In genomic region chr8:82196504-82196903, GRCm38 (mm10) we compare ENCODE assay signal across 24 mouse cellular contexts.
DNase-seq lines count a peak whose midpoint lies in the region; ATAC-seq and TF ChIP-seq lines count a peak whose summit lies in the region.
"Had no signal": no experiment of that assay in that cellular context is flagged by ENCODE, and none has a peak within 500 bp of the region (broad histone marks: within the 10 kb centered on the region; RNA-seq: fewer than 3 reads in every experiment).

No protein-coding gene starts in this region.

- 59% methylated on average over 3 of the region's 3 CpGs for WGBS in hindbrain, embryonic 16.5 days
- WGBS in hindbrain, embryonic 13.5 days = 71% methylated on average over 3 of the region's 3 CpGs
- WGBS in stomach, postnatal 0 days = 68% methylated on average over 3 of the region's 3 CpGs

- no peak overlapping the region for H3K9ac ChIP-seq in hindbrain, embryonic 16.5 days (ENCODE audit: low read depth, low read length)
- H3K9ac ChIP-seq in hindbrain, embryonic 13.5 days = no peak overlapping the region
- H3K9ac ChIP-seq in stomach, postnatal 0 days (ENCODE audit: low read length) = no peak overlapping the region
- H3K9ac ChIP-seq: forebrain, postnatal 0 days; intestine, embryonic 15.5 days; limb, embryonic 12.5 days; liver, postnatal 0 days had no signal

- H3K27me3 ChIP-seq in hindbrain, embryonic 16.5 days (replicated peaks; ENCODE audit: control insufficient read depth, insufficient read depth, low read length) = no peaks in the 10 kb centered on the region
- H3K27me3 ChIP-seq in hindbrain, embryonic 13.5 days = no peaks in the 10 kb centered on the region
- H3K27me3 ChIP-seq in stomach, postnatal 0 days (ENCODE audit: control insufficient read depth, insufficient read depth, low read length) = no peaks in the 10 kb centered on the region
- H3K27me3 ChIP-seq: intestine, embryonic 15.5 days; limb, embryonic 12.5 days; Patski had no signal

- H3K4me1 ChIP-seq in hindbrain, embryonic 16.5 days (ENCODE audit: control insufficient read depth, insufficient read depth, low read depth, low read length) = no peaks in the 10 kb centered on the region
- no peaks in the 10 kb centered on the region for H3K4me1 ChIP-seq in hindbrain, embryonic 13.5 days (replicated peaks)
- no peaks in the 10 kb centered on the region for H3K4me1 ChIP-seq in stomach, postnatal 0 days (replicated peaks; ENCODE audit: control insufficient read depth, insufficient read depth)
- H3K4me1 ChIP-seq: embryonic facial prominence, embryonic 10.5 days; intestine, embryonic 15.5 days; limb, embryonic 12.5 days had no signal

- H3K9me3 ChIP-seq in hindbrain, embryonic 16.5 days (ENCODE audit: control insufficient read depth, low read length) = no peaks in the 10 kb centered on the region
- H3K9me3 ChIP-seq in hindbrain, embryonic 13.5 days = no peaks in the 10 kb centered on the region
- H3K9me3 ChIP-seq in stomach, postnatal 0 days (ENCODE audit: control insufficient read depth, low read length) = no peaks in the 10 kb centered on the region
- H3K9me3 ChIP-seq: embryonic facial prominence, embryonic 10.5 days; heart, embryonic 10.5 days; intestine, embryonic 15.5 days; limb, embryonic 12.5 days had no signal

- H3K27ac ChIP-seq in hindbrain, embryonic 16.5 days (ENCODE audit: low read depth, low read length) = no peak overlapping the region
- no peak overlapping the region for H3K27ac ChIP-seq in hindbrain, embryonic 13.5 days
- H3K27ac ChIP-seq in stomach, postnatal 0 days (replicated peaks) = no peak overlapping the region
- H3K27ac ChIP-seq: embryonic facial prominence, embryonic 10.5 days; heart, embryonic 10.5 days; intestine, embryonic 15.5 days; limb, embryonic 12.5 days; macrophage had no signal

- intact Hi-C loops in left cerebral cortex, postnatal 36 days (cut with DNase I) = no loop called here

- ATAC-seq in hindbrain, embryonic 16.5 days = peak; percentile 81
- no peak for ATAC-seq in hindbrain, embryonic 13.5 days (ENCODE audit: low FRiP score)
- ATAC-seq in stomach, postnatal 0 days (ENCODE audit: low FRiP score, low TSS enrichment) = no peak
- ATAC-seq: forebrain, postnatal 0 days; intestine, embryonic 15.5 days; liver, postnatal 0 days; lung, postnatal 0 days; midbrain, embryonic 16.5 days; Patski had no signal

- H3K4me3 ChIP-seq in hindbrain, embryonic 16.5 days (ENCODE audit: low read length) = no peak overlapping the region
- H3K4me3 ChIP-seq in hindbrain, embryonic 13.5 days = no peak overlapping the region
- no peak overlapping the region for H3K4me3 ChIP-seq in stomach, postnatal 0 days (ENCODE audit: low read depth, low read length)
- H3K4me3 ChIP-seq: embryonic facial prominence, embryonic 10.5 days; heart, embryonic 10.5 days; intestine, embryonic 15.5 days; limb, embryonic 12.5 days had no signal

- H3K36me3 ChIP-seq in hindbrain, embryonic 16.5 days (ENCODE audit: control insufficient read depth, insufficient read depth, low read length) = no peaks in the 10 kb centered on the region
- no peaks in the 10 kb centered on the region for H3K36me3 ChIP-seq in hindbrain, embryonic 13.5 days
- no peaks in the 10 kb centered on the region for H3K36me3 ChIP-seq in stomach, postnatal 0 days (ENCODE audit: control insufficient read depth, insufficient read depth, low read length)
- H3K36me3 ChIP-seq: embryonic facial prominence, embryonic 10.5 days; heart, embryonic 10.5 days; intestine, embryonic 15.5 days; limb, embryonic 12.5 days had no signal

- H3K4me2 ChIP-seq in hindbrain, embryonic 16.5 days (ENCODE audit: low read length) = no peak overlapping the region
- no peak overlapping the region for H3K4me2 ChIP-seq in hindbrain, embryonic 13.5 days
- H3K4me2 ChIP-seq in stomach, postnatal 0 days (replicated peaks; ENCODE audit: low read depth) = no peak overlapping the region
- H3K4me2 ChIP-seq: intestine, embryonic 15.5 days; limb, embryonic 12.5 days; liver, embryonic 11.5 days had no signal

- no peak for TF ChIP-seq CTCF in stomach, postnatal 0 days (IDR thresholded peaks at IDR 0.05; ENCODE audit: low read depth)

- TF ChIP-seq EP300 in stomach, postnatal 0 days (optimal IDR thresholded peaks at IDR 0.05) = no peak

- peak; percentile 14 for DNase-seq in cerebellum, adult 9-10 months
- no peak for DNase-seq in cerebellum, adult 8-10 months
- peak; percentile 6 to 14 for DNase-seq in left cerebral cortex, adult 9 months (ENCODE audit: low spot score in 2 of 2)
- no peak for DNase-seq in left cerebral cortex, postnatal 36 days (ENCODE audit: low spot score in 2 of 2)
- peak; percentile 19 to 20 for DNase-seq in adrenal gland, postnatal 36 days
- no peak for DNase-seq in stomach, postnatal 0 days (ENCODE audit: low spot score)
- DNase-seq: cerebellum, adult 9-11 months; forebrain, postnatal 0 days; gastrocnemius, postnatal 10 days; heart, postnatal 4 days; kidney, adult 8-10 months; kidney, postnatal 10 days; liver, postnatal 0 days had no signal

Comparison
In these comparisons a context has a peak if more than half of its experiments do, and no peak if none do; other contexts are left out.
1. DNase-seq: peak in cerebellum, adult 9-10 months (single experiment), left cerebral cortex, adult 9 months (2 of 2) and adrenal gland, postnatal 36 days (2 of 2); none in cerebellum, adult 8-10 months (single experiment), left cerebral cortex, postnatal 36 days (0 of 2) and stomach, postnatal 0 days (single experiment).